Mouse (Mus musculus): ENCODE data around the gene Zfp827. TPM values are rescaled to one million over a fixed set of nuclear protein-coding genes. Genes with fewer than 3 reads are reported as not detected.

Gene Zfp827
- polyA plus RNA-seq, 1 experiment = not detected

DNA sequence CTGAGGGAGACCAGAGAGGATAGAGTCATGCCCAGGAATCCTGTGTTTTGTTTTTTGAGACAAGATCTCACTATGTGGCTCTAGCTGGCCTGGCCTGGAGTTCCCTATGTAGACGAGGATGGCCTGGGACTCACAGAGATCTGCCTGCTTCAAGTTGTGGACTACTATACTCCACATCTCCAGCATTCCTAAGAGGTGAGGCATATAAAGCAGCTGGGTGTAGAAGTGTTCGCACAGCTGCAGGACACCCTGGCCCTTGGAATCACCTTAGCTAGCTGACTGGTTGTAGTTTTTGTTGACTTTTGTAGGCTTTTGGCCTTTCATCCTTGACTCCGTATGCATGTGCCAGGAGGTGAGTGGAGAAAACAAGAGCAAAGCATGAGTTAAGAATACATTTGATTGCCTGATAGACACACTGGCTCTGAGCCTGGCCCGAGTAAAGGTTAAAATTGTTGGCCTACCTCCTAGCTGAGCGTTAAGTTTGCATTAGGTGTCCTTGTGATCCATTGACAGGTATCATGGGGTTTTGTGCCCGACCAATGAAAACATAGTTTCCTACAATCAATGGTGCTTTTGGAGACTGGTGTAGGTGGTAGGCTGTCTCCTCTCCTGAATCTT is 20.3 kb downstream of the Zfp827 start:
- Histone ChIP-seq H3K27ac (ENCODE audit: insufficient read depth, low read depth, low read length) (no peak overlapping the region), H3K4me1 (ENCODE audit: control insufficient read depth, insufficient read depth, low read length) (no peaks in the 10 kb centered on the region; the same call in 1 of the 2 replicates), H3K4me3 (ENCODE audit: insufficient read depth, low read depth, low read length) (no peak overlapping the region)
- WGBS = 87% methylated on average over 6 of the region's 6 CpGs
- TF ChIP-seq CTCF (IDR thresholded peaks at IDR 0.05; ENCODE audit: insufficient read depth, low read depth, low read length) (no peak), POLR2A (IDR thresholded peaks at IDR 0.05; ENCODE audit: insufficient read depth, low read depth, low read length) (no peak)

DNA sequence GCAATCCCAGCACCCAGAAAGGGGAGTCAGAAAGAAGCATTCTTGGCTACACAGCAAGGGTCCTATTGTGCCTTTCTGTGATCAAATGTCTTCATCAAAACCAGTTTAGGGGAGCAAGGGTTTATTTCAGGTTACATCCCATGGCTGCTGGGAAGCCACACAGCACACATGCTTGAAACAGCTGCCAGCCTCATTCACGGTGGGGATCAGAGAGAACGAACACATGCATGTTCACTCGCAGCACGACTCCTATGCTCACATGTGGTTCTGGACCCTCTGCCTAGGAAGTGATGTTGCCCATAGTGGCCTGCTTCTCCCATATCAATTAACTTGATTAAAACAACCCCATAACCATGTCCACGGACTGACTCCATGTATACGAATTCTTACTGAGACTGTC is 26.0 kb downstream of the Zfp827 start:
- TF ChIP-seq POLR2A (IDR thresholded peaks at IDR 0.05; ENCODE audit: insufficient read depth, low read depth, low read length) (no peak), CTCF (IDR thresholded peaks at IDR 0.05; ENCODE audit: insufficient read depth, low read depth, low read length) (no peak)
- Histone ChIP-seq H3K4me1 (ENCODE audit: control insufficient read depth, insufficient read depth, low read length) (peaks cover 8% of the 10 kb centered on the region), H3K4me3 (ENCODE audit: insufficient read depth, low read depth, low read length) (no peak overlapping the region), H3K27ac (ENCODE audit: insufficient read depth, low read depth, low read length) (no peak overlapping the region)
- 90% methylated on average over 6 of the region's 6 CpGs for WGBS

DNA sequence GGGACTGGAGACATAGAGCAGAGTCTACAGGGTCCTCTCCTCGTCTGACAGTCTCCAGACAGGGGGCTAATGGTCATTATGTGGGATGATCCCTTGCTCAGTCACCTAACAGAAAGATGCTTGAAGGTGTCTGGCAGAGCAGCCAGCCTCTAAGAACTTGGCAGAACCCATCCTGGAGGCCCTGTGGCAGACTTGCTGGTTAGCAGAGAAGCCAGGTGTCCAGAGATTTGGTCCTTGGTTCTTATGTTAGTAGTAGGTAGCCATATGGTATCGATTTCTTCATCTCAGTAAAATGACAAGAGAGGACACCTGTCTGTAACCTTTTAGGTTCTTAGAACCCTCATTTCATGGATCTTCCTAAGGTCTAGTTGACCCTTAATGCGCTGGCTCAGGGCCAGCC is 28.9 kb downstream of the Zfp827 start:
- Histone ChIP-seq H3K4me1 (ENCODE audit: control insufficient read depth, insufficient read depth, low read length) (peaks cover 8% of the 10 kb centered on the region), H3K27ac (ENCODE audit: insufficient read depth, low read depth, low read length) (no peak overlapping the region), H3K4me3 (ENCODE audit: insufficient read depth, low read depth, low read length) (no peak overlapping the region)
- WGBS = 88% methylated on average over 3 of the region's 3 CpGs
- TF ChIP-seq POLR2A (IDR thresholded peaks at IDR 0.05; ENCODE audit: insufficient read depth, low read depth, low read length) (no peak), CTCF (IDR thresholded peaks at IDR 0.05; ENCODE audit: insufficient read depth, low read depth, low read length) (no peak)

DNA sequence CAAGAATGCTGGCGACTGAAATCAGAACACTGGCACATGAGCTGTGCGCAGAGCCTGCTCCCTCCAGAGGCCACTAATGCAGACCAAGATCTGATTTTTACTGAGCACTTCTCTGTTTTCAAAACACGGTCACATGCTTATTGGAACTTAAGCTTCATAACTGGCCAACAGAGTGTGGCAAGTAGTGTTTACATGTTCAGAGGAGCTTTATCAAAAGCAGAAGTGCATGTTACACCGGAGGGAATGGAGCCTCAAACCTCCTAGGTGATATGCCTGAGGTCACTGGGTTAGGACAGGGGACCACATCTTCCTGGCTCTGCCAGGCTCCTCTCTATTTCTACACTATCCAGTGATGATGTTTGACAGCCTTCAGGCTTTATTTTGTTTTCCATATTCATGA is 31.1 kb downstream of the Zfp827 start:
- H3K4me1 ChIP-seq (ENCODE audit: control insufficient read depth, insufficient read depth, low read length) = peaks cover 8% of the 10 kb centered on the region
- H3K27ac ChIP-seq (ENCODE audit: insufficient read depth, low read depth, low read length) = no peak overlapping the region
- WGBS = 66% methylated on average over 4 of the region's 4 CpGs
- no peak overlapping the region for H3K4me3 ChIP-seq (ENCODE audit: insufficient read depth, low read depth, low read length)
- TF ChIP-seq CTCF (IDR thresholded peaks at IDR 0.05; ENCODE audit: insufficient read depth, low read depth, low read length) (no peak), POLR2A (IDR thresholded peaks at IDR 0.05; ENCODE audit: insufficient read depth, low read depth, low read length) (no peak)

DNA sequence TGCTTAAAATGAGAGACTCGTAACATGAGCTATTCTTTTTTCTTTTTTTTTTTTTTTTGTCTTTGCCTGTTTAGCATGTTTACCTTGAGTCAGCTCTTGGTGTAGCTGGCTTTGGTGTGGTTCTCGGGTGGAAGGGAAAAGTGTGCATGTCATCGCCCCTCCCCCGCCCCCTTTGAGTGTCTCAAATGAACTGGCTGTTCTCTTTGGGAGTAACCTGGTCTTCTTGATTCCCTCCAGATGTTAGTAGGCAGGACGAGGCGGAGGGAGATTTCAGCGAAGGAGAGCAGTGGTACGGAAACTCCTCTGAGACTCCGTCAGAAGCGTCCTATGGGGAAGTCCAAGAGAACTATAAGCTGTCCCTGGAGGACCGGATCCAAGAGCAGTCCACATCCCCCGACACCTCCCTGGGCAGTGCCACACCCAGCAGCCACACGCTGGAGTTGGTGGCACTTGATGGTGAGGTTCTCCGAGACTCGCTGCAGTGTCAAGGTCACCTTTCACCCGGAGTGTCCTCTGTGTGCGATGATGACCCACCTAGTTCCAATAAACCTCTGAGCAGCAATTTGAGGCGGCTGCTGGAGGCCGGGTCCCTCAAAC is 31.9 kb downstream of the Zfp827 start:
- TF ChIP-seq POLR2A (IDR thresholded peaks at IDR 0.05; ENCODE audit: insufficient read depth, low read depth, low read length) (no peak), CTCF (IDR thresholded peaks at IDR 0.05; ENCODE audit: insufficient read depth, low read depth, low read length) (no peak)
- H3K4me1 ChIP-seq (ENCODE audit: control insufficient read depth, insufficient read depth, low read length) = peaks cover 8% of the 10 kb centered on the region
- WGBS = 90% methylated on average over 19 of the region's 19 CpGs
- no peak overlapping the region for H3K4me3 ChIP-seq (ENCODE audit: insufficient read depth, low read depth, low read length)
- no peak overlapping the region for H3K27ac ChIP-seq (ENCODE audit: insufficient read depth, low read depth, low read length)

DNA sequence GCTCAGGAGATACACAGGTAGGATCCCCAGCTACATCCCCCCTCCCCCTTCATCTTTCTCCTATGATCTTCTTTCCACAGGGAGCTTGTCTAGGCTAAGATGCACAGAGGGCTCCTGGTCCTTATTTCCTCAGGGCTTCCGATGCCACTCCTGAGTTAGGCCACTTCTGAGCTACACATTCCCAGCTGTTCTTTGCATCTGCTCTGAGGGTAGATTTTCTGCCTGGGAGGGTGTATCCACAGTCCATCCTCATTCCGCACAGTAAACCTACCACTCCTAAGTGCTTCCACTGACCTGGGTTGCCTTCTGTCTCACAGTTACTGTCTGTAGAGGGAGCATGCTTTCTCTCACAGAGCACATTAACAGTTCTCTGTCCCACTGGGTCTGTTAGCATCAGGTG is 37.7 kb downstream of the Zfp827 start:
- TF ChIP-seq POLR2A (IDR thresholded peaks at IDR 0.05; ENCODE audit: insufficient read depth, low read depth, low read length) (no peak), CTCF (IDR thresholded peaks at IDR 0.05; ENCODE audit: insufficient read depth, low read depth, low read length) (no peak)
- Histone ChIP-seq H3K27ac (ENCODE audit: insufficient read depth, low read depth, low read length) (no peak overlapping the region), H3K4me1 (ENCODE audit: control insufficient read depth, insufficient read depth, low read length) (no peaks in the 10 kb centered on the region), H3K4me3 (ENCODE audit: insufficient read depth, low read depth, low read length) (no peak overlapping the region)
- 92% methylated on average over 2 of the region's 2 CpGs for WGBS

DNA sequence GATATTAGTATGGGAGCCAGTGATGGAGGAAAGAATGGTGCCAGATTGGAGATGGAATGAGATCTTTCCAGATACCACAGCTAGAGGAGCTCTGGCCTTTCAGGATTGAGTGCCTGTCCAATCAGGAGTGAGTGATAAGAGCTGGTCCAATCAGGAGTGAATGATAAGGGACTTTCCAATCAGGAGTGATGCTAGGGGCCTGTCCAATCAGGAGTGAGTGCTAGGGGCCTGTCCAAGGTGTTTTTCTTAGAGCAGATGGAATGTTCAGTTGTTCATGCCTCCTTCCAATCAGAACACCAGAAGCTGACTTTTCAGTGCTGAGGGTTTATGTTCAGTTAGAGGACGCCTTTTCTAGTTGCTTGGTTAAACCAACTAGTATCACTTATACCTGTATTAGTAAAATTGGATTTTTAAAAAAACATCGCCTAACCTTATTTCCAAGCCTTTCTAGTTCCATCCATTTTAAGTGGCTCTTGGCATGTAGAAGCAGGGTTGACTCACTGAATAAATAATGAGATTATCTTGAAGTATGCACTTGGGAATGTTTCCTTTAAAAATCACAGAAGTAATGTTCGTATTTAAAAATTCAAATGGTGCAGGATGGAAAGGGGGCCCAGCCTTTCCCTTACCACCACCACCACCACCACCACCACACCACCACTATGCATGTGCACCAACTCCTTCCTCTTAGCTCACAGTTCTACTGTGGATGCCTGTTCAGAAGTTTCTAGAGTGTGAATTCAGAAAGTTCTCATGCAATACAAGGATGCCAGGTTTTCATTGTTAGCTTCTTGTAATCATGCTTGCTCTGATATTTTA is 39.8 kb downstream of the Zfp827 start:
- Histone ChIP-seq H3K27ac (ENCODE audit: insufficient read depth, low read depth, low read length) (no peak overlapping the region), H3K4me1 (ENCODE audit: control insufficient read depth, insufficient read depth, low read length) (no peaks in the 10 kb centered on the region), H3K4me3 (ENCODE audit: insufficient read depth, low read depth, low read length) (no peak overlapping the region)
- WGBS = 82% methylated on average over 3 of the region's 3 CpGs
- TF ChIP-seq CTCF (IDR thresholded peaks at IDR 0.05; ENCODE audit: insufficient read depth, low read depth, low read length) (no peak), POLR2A (IDR thresholded peaks at IDR 0.05; ENCODE audit: insufficient read depth, low read depth, low read length) (no peak)

DNA sequence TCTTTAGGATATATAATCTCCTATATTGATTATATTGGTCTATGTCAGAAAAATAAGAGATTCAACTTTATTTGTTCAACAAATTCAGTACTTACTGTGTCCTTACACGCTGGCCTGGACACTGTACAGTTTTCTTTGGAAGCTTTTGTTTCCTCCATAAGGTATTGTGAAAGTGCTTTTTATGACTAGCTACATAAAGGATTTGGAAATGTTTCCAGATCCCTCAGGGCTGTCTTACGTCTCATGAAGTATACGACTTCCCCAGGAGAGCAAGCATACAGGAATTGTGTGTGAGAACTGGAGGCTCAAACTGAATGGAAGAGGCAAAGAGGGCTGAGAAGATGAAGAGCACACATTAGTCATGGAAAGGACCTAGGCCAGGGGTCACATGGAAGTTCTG is 45.1 kb downstream of the Zfp827 start:
- TF ChIP-seq POLR2A (IDR thresholded peaks at IDR 0.05; ENCODE audit: insufficient read depth, low read depth, low read length) = no peak
- H3K4me1 ChIP-seq (ENCODE audit: control insufficient read depth, insufficient read depth, low read length) = peaks cover 4% of the 10 kb centered on the region; the same call in 1 of the 2 replicates
- WGBS = 94% methylated on average over 3 of the region's 3 CpGs
- no peak overlapping the region for H3K4me3 ChIP-seq (ENCODE audit: insufficient read depth, low read depth, low read length)
- H3K27ac ChIP-seq (ENCODE audit: insufficient read depth, low read depth, low read length) = no peak overlapping the region

DNA sequence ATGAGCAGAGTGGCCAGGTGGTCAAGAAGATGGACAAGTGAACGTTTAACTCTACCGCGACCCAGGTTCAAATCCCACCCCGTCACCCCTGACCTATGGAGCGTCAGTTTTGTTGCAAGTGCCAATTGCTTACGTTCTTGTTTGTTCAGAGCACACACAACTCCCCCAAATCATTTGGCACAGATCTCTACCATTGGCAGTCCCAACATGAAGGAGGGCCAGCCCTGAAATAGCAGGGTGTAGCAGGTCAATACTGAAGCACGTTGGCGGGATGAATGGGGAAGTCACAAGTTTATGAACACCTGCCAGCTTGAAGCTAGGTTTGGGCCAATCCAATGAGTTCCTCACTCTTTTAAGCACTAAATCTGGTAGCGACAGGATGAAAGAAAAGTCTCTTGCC is 46.7 kb downstream of the Zfp827 start:
- Histone ChIP-seq H3K27ac (ENCODE audit: insufficient read depth, low read depth, low read length) (no peak overlapping the region), H3K4me3 (ENCODE audit: insufficient read depth, low read depth, low read length) (no peak overlapping the region), H3K4me1 (ENCODE audit: control insufficient read depth, insufficient read depth, low read length) (peaks cover 15% of the 10 kb centered on the region)
- WGBS = 52% methylated on average over 9 of the region's 9 CpGs
- TF ChIP-seq CTCF (IDR thresholded peaks at IDR 0.05; ENCODE audit: insufficient read depth, low read depth, low read length) = no peak
- TF ChIP-seq POLR2A (IDR thresholded peaks at IDR 0.05; ENCODE audit: insufficient read depth, low read depth, low read length) = no peak
